Mouse (Mus musculus) neural tube, embryonic 15.5 days (tissue): ENCODE data around the gene Trim47. TPM values are rescaled to one million over a fixed set of nuclear protein-coding genes. Genes with fewer than 3 reads are reported as not detected.

Experiments used
- ATAC-seq: fragments of 200-750 bp; cut with Nextera tagmentation; 2 replicates; pipeline ENCODE4 v1.8.0; 2017; ENCODE audit warnings: mild to moderate bottlenecking, moderate TSS enrichment, moderate library complexity; ENCODE audit not compliant: low FRiP score
- H3K27ac ChIP-seq: fragments of 300-500 bp; sonication (generic); replicated peaks from 2 replicates; pipeline ENCODE4 v1.5.1; 2015; ENCODE audit warnings: mild to moderate bottlenecking, inconsistent platforms
- H3K27me3 ChIP-seq: fragments of 300-500 bp; sonication (generic); replicated peaks from 2 replicates; pipeline ENCODE4 v1.6.1; 2015; ENCODE audit warnings: inconsistent platforms
- H3K36me3 ChIP-seq: fragments of 300-500 bp; sonication (generic); 2 replicates; pipeline ENCODE4 v1.6.1; 2015; ENCODE audit warnings: inconsistent platforms
- H3K4me1 ChIP-seq: fragments of 300-500 bp; sonication (generic); 2 replicates; pipeline ENCODE4 v1.6.1; 2015; ENCODE audit warnings: inconsistent platforms
- H3K4me2 ChIP-seq: fragments of 300-500 bp; sonication (generic); 2 replicates; pipeline ENCODE4 v1.6.1; 2015; ENCODE audit warnings: inconsistent platforms, mild to moderate bottlenecking, moderate library complexity
- H3K4me3 ChIP-seq: fragments of 300-500 bp; sonication (generic); replicated peaks from 2 replicates; pipeline ENCODE4 v1.5.1; 2015; ENCODE audit warnings: mild to moderate bottlenecking, inconsistent platforms
- H3K9ac ChIP-seq: fragments of 300-500 bp; sonication (generic); replicated peaks from 2 replicates; pipeline ENCODE4 v1.6.1; 2015; ENCODE audit warnings: mild to moderate bottlenecking, inconsistent platforms
- H3K9me3 ChIP-seq: fragments of 300-500 bp; sonication (generic); replicated peaks from 2 replicates; pipeline ENCODE4 v1.6.1; 2016; ENCODE audit warnings: inconsistent platforms
- WGBS: fragments of 180-500 bp; shearing (Covaris S2); methylation state at CpG from one replicate; pipeline ENCODE4 v1.1.7; 2015; ENCODE audit warnings: mixed read lengths; 5-methylcytosine and 5-hydroxymethylcytosine counted together
- polyA plus RNA-seq: library from polyadenylated mRNA; unstranded; fragments of >200 nt; fragmentation: Nextera tagmentation; extraction: Ambion mirVana; gene quantifications from 2 replicates; pipeline ENCODE4 v1.2.1, GENCODE M21; 2015

Gene Trim47
- polyA plus RNA-seq, 1 experiment from 2014 or later = 9.8 TPM

DNA sequence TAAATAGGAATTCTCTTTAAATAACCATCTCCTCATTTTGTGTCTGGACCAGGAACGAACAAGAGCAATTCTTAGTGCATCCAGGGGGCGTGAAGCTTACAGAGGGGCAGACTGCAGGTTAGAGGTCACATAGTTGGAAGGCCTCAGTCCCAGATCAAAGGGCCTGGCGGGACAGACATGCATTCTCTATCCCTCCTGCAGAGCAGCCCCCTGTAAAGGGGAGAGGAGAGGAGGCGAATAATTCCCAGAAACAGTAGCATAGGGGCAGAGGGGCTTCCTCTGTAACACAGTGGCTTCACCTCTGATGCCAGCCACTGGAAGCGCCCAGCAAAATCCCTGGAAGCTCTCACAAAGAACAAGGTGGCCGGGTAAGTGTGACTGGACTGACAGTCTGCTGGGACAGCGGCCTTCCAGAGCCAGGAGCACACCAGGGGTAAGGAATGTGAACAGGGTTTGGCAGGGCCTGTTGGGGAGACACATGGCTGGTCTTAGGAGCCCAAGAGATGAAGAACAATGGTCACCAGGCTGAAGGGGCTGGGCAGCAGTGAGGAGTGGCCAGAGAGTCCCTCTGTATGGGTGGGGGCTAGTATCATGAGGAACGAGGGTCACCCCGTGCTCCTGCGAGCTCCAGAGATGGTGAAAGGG lies 48.2 kb downstream of the Trim47 start:
- Histone ChIP-seq H3K36me3 (peaks cover 47% of the 10 kb centered on the region), H3K27me3 (no peaks in the 10 kb centered on the region), H3K27ac (0 out of 2 replicates have a peak overlapping the region, but pooled peaks have one; percentile 23), H3K9me3 (no peaks in the 10 kb centered on the region), H3K4me2 (no peak overlapping the region), H3K9ac (no peak overlapping the region), H3K4me1 (peaks cover 19% of the 10 kb centered on the region), H3K4me3 (no peak overlapping the region)
- WGBS = 30% methylated on average over 10 of the region's 10 CpGs
- ATAC-seq = no peak

DNA sequence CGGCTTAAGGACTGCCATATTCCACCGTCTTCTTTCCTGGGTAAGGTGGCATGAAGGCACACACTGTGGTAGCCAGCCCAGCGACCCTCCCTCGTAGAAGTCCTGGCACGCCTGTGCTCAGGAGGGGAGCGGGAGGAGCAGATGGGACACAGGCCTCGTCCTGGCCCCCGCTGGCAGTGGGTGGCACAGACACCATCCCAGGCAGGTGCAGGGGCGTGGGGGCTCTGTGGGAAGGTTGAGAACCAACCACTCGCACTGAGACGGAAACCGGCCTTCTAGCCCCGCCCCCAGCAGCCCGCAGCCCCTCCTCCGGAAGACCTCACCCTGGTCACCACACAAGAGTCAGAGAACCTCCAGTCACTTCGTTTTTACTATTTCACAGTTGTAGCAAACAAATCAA lies 48.8 kb downstream of the Trim47 start:
- Histone ChIP-seq H3K4me2 (peak overlapping the region; percentile 59), H3K4me1 (peaks cover 19% of the 10 kb centered on the region), H3K36me3 (peaks cover 42% of the 10 kb centered on the region), H3K9me3 (no peaks in the 10 kb centered on the region), H3K27ac (peak overlapping the region; percentile 68; the same call in 1 of the 2 replicates), H3K27me3 (no peaks in the 10 kb centered on the region), H3K4me3 (peak overlapping the region; percentile 28), H3K9ac (peak overlapping the region; percentile 57)
- 6% methylated on average over 16 of the region's 16 CpGs for WGBS
- ATAC-seq = peak; percentile 22; the same call in 1 of the 2 replicates

DNA sequence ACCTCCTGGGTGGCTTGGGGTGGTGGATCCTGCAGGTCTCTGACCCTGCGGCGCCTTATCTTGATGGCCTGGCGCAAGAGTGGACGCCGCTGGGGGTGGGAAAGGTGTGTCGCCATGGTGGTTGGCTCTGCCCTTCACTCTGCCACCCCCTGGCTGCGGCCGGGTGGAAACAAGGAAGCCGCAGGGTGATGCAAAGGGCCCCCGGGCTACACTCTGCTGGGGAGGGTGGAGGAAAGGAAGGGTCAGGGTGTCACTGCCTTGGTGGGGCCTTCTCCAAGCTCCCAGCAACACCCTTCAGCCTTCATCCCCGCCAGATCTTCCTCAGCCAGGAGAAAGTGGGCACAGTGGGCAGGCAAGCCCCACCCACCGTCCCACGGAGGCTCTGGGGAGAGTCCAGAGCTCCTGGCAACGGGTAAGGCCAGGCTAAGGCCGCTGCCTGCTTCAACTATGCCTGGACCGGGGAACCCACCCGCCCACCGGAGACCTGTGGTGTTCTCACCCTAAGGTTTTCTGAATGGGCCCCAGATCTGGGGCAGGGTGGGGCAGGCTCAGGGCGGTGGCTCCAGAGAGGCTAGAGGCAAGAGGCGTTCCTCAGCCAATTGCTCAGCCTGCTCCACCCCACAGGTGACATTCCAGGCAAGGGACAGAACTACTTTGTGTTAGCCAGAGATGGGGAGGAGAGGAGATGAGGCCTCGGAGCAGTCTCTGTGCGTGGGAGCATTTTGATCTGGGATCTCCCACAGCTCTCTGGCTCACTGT lies 49.4 kb downstream of the Trim47 start, which contains the start of gene Unc13d:
Gene Unc13d, minus strand, starts transcription at position 516 of the 759 bp plus-strand sequence.
- H3K9me3 ChIP-seq = no peaks in the 10 kb centered on the region
- H3K27ac ChIP-seq = peak within 1 kb of the TSS; percentile 68
- H3K27me3 ChIP-seq = no peaks in the 10 kb centered on the region
- H3K4me1 ChIP-seq = peaks cover 19% of the 10 kb centered on the region
- peak within 1 kb of the TSS; percentile 59 for H3K4me2 ChIP-seq
- peaks cover 38% of the 10 kb centered on the region for H3K36me3 ChIP-seq
- 63% methylated on average over 22 of the region's 22 CpGs for WGBS
- ATAC-seq = 0 out of 2 replicates have a peak, but pooled peaks have one; percentile 16
- peak within 1 kb of the TSS; percentile 57 for H3K9ac ChIP-seq
- peak within 1 kb of the TSS; percentile 28 for H3K4me3 ChIP-seq

DNA sequence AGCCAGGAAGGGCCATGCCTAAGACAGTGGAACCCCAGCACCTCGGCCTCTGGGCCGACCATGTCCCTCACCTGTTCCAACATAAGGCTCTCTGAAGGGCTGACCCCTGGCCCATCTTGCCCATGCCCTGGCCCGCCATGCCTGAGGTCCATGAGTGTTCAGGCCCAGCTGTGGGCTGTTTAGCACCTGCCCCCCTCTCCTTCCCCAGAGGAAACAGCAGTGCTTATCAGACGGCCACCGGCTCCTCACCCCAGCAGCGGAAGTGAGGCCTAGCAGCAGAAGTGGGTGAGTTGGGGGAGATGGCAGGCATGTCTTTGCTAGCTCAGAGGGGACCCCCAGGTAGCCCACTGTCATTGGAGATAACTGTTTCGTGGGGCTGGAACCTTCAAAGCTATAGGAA lies 50.2 kb downstream of the Trim47 start:
- no peak overlapping the region for H3K9ac ChIP-seq
- 0 out of 2 replicates have a peak overlapping the region, but pooled peaks have one; percentile 5 for H3K4me2 ChIP-seq
- H3K36me3 ChIP-seq = peaks cover 30% of the 10 kb centered on the region
- no peak overlapping the region for H3K4me3 ChIP-seq
- H3K27me3 ChIP-seq = no peaks in the 10 kb centered on the region
- no peaks in the 10 kb centered on the region for H3K9me3 ChIP-seq
- 88% methylated on average over 7 of the region's 7 CpGs for WGBS
- no peak for ATAC-seq
- peaks cover 19% of the 10 kb centered on the region for H3K4me1 ChIP-seq
- no peak overlapping the region for H3K27ac ChIP-seq

DNA sequence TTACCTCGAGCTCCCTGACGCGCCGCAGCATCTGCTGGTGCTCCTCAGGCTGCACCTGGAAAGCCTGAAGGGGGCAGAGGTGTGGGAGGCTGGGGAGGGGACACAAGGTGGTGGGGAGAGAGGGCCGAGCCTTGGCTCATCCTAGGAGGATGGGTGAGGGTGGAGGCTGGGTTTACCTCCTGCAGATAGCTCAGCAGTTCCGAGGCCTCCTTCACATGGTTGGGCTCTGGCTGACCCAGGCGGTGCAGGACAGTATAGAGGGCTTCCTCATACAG lies 50.8 kb downstream of the Trim47 start:
- Histone ChIP-seq H3K4me2 (no peak overlapping the region), H3K9ac (no peak overlapping the region), H3K4me3 (no peak overlapping the region), H3K27me3 (no peaks in the 10 kb centered on the region), H3K9me3 (no peaks in the 10 kb centered on the region), H3K36me3 (peaks cover 24% of the 10 kb centered on the region), H3K4me1 (peaks cover 19% of the 10 kb centered on the region), H3K27ac (no peak overlapping the region)
- WGBS = 75% methylated on average over 7 of the region's 7 CpGs
- no peak for ATAC-seq

DNA sequence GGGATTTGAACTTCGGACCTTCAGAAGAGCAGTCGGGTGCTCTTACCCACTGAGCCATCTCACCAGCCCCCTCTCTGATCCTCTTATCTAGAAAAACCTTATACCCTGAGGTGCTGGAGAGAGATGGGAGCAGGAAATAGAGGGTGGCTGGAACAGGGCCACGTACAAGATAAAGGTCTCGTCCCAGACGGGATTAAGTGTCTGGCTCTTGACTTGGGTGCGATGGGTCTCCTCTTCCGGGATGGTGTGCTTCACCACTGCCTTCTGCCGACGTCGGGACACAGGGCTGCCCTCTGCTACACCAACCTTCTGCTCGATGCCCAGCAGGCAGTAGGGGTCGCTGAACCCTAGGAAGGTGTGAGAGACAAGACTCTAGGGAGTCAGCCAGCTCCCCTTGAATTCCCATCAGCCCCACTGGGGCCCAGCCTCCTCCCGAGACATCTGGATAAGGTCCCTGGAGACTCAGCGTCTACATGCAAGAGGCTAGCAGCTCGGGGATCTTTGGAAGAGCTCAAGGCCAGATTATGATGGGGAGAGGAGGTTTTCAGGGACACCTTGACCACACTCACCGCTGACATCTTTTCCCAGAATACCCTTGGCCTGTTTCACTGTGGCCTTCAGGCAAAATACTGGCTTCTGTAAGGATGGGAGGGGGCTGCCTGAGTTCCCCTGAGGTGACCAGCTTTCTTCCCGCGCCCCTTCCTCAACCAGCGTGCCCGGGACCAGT lies 51.3 kb downstream of the Trim47 start:
- H3K9ac ChIP-seq = no peak overlapping the region
- H3K9me3 ChIP-seq = no peaks in the 10 kb centered on the region
- no peak for ATAC-seq
- H3K27ac ChIP-seq = no peak overlapping the region
- H3K27me3 ChIP-seq = no peaks in the 10 kb centered on the region
- no peak overlapping the region for H3K4me2 ChIP-seq
- H3K36me3 ChIP-seq = peaks cover 19% of the 10 kb centered on the region
- WGBS = 73% methylated on average over 20 of the region's 20 CpGs
- peaks cover 19% of the 10 kb centered on the region for H3K4me1 ChIP-seq
- H3K4me3 ChIP-seq = no peak overlapping the region

DNA sequence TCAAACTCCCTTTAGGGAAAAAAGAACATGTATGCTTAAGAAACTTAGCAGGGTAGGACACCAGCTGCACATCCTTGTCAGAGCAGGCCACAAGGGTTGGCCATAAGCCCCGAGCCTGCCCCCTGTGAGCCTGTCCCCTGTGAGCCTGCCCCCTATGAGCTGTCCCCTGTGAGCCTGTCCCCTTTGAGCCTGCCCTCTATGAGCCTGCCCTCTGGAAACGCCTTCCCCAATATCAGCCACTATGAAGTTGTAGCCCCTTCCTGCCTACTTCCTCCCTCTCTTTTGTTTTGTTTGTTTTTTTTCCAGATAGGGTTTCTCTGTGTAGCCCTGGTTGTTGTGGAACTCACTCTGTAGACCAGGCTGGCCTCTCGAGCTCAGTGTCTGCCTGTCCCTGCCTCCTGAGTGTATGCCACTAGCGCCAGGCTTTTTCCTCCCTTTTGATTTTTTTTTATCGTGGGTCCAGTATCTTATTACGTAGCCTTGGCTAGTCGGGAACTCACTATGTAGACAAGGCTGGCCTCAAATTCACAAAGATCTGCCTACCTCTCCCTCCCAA lies 52.5 kb downstream of the Trim47 start:
- no peaks in the 10 kb centered on the region for H3K27me3 ChIP-seq
- no peak overlapping the region for H3K9ac ChIP-seq
- H3K27ac ChIP-seq = no peak overlapping the region
- peaks cover 18% of the 10 kb centered on the region for H3K4me1 ChIP-seq
- no peak overlapping the region for H3K4me2 ChIP-seq
- no peaks in the 10 kb centered on the region for H3K9me3 ChIP-seq
- no peak overlapping the region for H3K4me3 ChIP-seq
- 75% methylated on average over 7 of the region's 7 CpGs for WGBS
- peaks cover 7% of the 10 kb centered on the region for H3K36me3 ChIP-seq
- ATAC-seq = no peak

DNA sequence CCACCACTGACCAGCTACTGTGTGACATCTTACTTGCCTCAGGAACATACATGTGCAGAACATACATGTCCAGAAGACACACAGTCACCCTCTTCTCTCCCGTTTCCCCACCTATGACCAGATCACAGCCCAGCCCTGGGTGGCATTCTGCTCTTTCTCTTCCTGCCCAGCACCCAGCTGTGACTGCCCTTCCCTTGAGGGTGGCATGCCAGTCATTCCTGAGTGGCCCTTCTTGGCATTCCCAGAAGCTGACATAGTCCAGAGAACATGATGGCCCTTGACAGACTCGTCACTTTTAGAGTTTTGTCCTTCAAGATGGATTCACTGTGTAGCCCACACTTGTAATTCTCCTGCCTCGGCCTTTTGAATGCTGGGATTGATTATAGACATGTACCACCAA lies 54.4 kb downstream of the Trim47 start:
- Histone ChIP-seq H3K27ac (no peak overlapping the region), H3K27me3 (no peaks in the 10 kb centered on the region), H3K4me2 (no peak overlapping the region), H3K36me3 (no peaks in the 10 kb centered on the region), H3K4me3 (no peak overlapping the region), H3K4me1 (peaks cover under 1% of the 10 kb centered on the region; the same call in 1 of the 2 replicates), H3K9ac (no peak overlapping the region), H3K9me3 (no peaks in the 10 kb centered on the region)
- 82% methylated on average over 3 of the region's 3 CpGs for WGBS
- ATAC-seq = no peak

DNA sequence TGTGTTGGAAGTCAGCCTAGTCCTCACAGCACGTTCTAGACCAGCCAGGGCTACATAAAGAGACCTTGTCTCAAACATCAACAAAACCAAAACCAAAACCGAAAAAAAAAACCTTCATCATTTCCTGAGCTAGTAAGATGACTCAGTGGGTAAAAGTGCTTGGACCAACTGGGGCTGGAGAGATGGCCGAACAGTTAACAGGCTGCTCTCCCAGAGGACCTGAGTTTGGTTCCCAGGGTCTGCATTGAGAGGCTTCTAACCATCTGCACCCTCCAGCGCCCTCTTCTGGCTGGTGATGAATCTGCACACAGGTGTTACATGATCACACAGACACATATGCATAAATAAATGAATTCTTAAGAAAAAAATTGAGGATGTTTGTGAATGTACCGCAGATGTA lies 55.5 kb downstream of the Trim47 start:
- Histone ChIP-seq H3K36me3 (no peaks in the 10 kb centered on the region), H3K27ac (no peak overlapping the region), H3K27me3 (no peaks in the 10 kb centered on the region), H3K9ac (no peak overlapping the region), H3K4me2 (no peak overlapping the region), H3K9me3 (no peaks in the 10 kb centered on the region), H3K4me1 (no peaks in the 10 kb centered on the region), H3K4me3 (no peak overlapping the region)
- no peak for ATAC-seq
- 69% methylated on average over 5 of the region's 5 CpGs for WGBS

DNA sequence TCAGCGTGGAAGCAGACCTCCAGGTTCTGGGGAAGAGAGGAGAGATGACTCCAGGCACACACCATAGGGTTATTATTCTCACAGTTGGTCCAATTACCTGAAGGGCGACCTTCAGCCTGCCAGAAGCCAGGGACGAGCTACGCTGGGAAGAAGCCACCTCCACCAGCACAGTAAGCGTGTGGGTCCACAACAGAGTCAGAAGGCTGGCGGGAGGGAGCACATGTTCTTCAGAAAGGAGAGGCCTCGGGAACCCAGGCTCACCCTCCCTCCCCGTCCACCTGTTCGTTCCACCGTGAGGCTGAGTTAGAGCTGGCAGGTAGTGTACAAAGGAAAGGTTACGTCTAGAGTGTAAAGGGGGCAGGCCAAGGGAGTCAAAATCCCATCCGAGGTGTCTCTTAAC lies 61.7 kb downstream of the Trim47 start:
- Histone ChIP-seq H3K27me3 (no peaks in the 10 kb centered on the region), H3K9ac (no peak overlapping the region), H3K4me3 (no peak overlapping the region), H3K27ac (no peak overlapping the region), H3K4me2 (no peak overlapping the region), H3K4me1 (no peaks in the 10 kb centered on the region), H3K9me3 (no peaks in the 10 kb centered on the region), H3K36me3 (peaks cover 19% of the 10 kb centered on the region)
- WGBS = 89% methylated on average over 12 of the region's 12 CpGs
- ATAC-seq = no peak

DNA sequence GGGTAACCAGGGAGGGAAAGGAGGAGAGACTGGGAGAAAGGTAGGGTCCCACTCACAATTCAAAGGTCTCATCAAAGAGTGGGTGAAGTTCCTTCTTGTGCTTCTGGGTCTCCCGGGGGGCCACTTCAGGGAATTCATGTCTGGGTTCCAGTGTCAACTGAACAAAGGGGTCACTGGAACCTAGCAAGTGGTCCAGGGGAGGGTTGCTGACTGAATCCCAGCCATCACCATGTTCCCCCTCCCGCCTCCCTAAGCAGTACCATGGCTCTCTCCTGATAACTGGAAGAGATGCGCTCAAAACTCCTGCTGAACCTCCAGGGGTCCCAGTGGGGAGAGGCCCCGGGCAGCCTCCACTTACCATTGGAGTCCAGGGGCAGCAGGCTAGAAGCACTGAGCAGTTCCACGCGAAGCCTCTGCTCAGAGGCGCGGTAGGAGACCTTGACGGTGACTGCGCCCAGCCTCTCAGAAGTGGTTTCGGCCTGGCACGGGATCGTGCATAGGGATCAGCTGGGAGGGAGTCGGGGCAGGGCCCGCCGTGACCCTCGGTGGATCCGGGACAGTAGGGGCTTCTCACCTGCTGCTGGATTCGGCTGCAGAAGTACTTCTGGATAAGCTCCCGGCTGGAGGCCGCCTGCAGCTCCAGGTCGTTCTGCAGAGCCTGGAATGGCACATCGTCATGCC lies 62.7 kb downstream of the Trim47 start:
- H3K9me3 ChIP-seq = no peaks in the 10 kb centered on the region
- H3K9ac ChIP-seq = no peak overlapping the region
- H3K4me2 ChIP-seq = no peak overlapping the region
- H3K4me1 ChIP-seq = no peaks in the 10 kb centered on the region
- no peaks in the 10 kb centered on the region for H3K27me3 ChIP-seq
- WGBS = 68% methylated on average over 23 of the region's 23 CpGs
- H3K4me3 ChIP-seq = no peak overlapping the region
- no peak for ATAC-seq
- peaks cover 30% of the 10 kb centered on the region for H3K36me3 ChIP-seq
- H3K27ac ChIP-seq = no peak overlapping the region
